Mouse (Mus musculus): ENCODE data around the gene Tmem128.

- TF ChIP-seq EP300 (IDR thresholded peaks at IDR 0.05; ENCODE audit: low read depth in 1 of 2, low read length in 2 of 2), result no peak
- no peak for TF ChIP-seq MXI1 (IDR thresholded peaks at IDR 0.05; ENCODE audit: low read depth, low read length)
- TF ChIP-seq MAFK (IDR thresholded peaks at IDR 0.05; ENCODE audit: borderline replicate concordance, low read depth, low read length), result no peak
- TF ChIP-seq NRF1 (IDR thresholded peaks at IDR 0.05; ENCODE audit: insufficient read depth, low read depth, low read length, poor library complexity, severe bottlenecking), result no peak
- no peak for TF ChIP-seq CTCF (IDR thresholded peaks at IDR 0.05 in 2 of 3, conservative IDR thresholded peaks at IDR 0.05 in 1 of 3; ENCODE audit: control insufficient read depth in 1 of 3, insufficient read depth in 1 of 3, low read depth in 2 of 3, low read length in 3 of 3, poor library complexity in 1 of 3, severe bottlenecking in 1 of 3)
- TF ChIP-seq MAX (IDR thresholded peaks at IDR 0.05; ENCODE audit: low read length), result no peak
- TF ChIP-seq USF2 (IDR thresholded peaks at IDR 0.05; ENCODE audit: borderline replicate concordance in 1 of 2, insufficient read depth in 1 of 2, low read depth in 1 of 2, low read length in 2 of 2), result no peak
- no peak for TF ChIP-seq JUND (IDR thresholded peaks at IDR 0.05; ENCODE audit: low read depth, low read length)
- no peak for TF ChIP-seq GABPA (IDR thresholded peaks at IDR 0.05; ENCODE audit: low read depth, low read length)
- TF ChIP-seq CHD1 (IDR thresholded peaks at IDR 0.05; ENCODE audit: low read depth, low read length), result no peak
- no peak for TF ChIP-seq TCF12 (IDR thresholded peaks at IDR 0.05; ENCODE audit: low read depth, low read length)
- TF ChIP-seq HCFC1 (IDR thresholded peaks at IDR 0.05; ENCODE audit: low read depth, low read length), result no peak
- TF ChIP-seq ETS1 (IDR thresholded peaks at IDR 0.05; ENCODE audit: low read depth, low read length), result no peak
- TF ChIP-seq POLR2A (IDR thresholded peaks at IDR 0.05; ENCODE audit: control insufficient read depth in 1 of 2, insufficient read depth in 1 of 2, low read depth in 1 of 2, low read length in 2 of 2, poor library complexity in 1 of 2), result no peak
These were observed 404 bp upstream of the Tmem128 start for GRCm38 (mm10) chr5:38259455-38260106.

All from MEL (cell line).